Mouse (Mus musculus) midbrain, embryonic 10.5 days (tissue): Measurements from ENCODE around the gene Gm49486. TPM values are rescaled to one million over a fixed set of nuclear protein-coding genes. Genes with fewer than 3 reads are reported as not detected.

Experiments
- DNase-seq: peaks from one replicate; pipeline ENCODE4 v3.0.0-alpha.2; 2017; ENCODE audit warnings: low spot score
- H3K27ac ChIP-seq: fragments of 300-500 bp; sonication (generic); replicated peaks from 2 replicates; pipeline ENCODE4 v1.5.1; 2016; ENCODE audit warnings: mild to moderate bottlenecking
- H3K27me3 ChIP-seq: fragments of 300-500 bp; sonication (generic); 2 replicates; pipeline ENCODE4 v1.6.1; 2016; ENCODE audit warnings: low read depth, mild to moderate bottlenecking; ENCODE audit not compliant: poor library complexity, severe bottlenecking
- H3K36me3 ChIP-seq: fragments of 300-500 bp; sonication (generic); 2 replicates; pipeline ENCODE4 v1.6.1; 2016; ENCODE audit warnings: mild to moderate bottlenecking, moderate library complexity
- H3K4me1 ChIP-seq: fragments of 300-500 bp; sonication (generic); 2 replicates; pipeline ENCODE4 v1.6.1; 2016
- H3K4me3 ChIP-seq: fragments of 300-500 bp; sonication (generic); 2 replicates; pipeline ENCODE4 v1.5.1; 2016; ENCODE audit warnings: mild to moderate bottlenecking, moderate library complexity
- H3K9me3 ChIP-seq: fragments of 300-500 bp; sonication (generic); replicated peaks from 2 replicates; pipeline ENCODE4 v1.6.1; 2016; ENCODE audit warnings: mild to moderate bottlenecking
- WGBS: fragments of 180-500 bp; shearing (Covaris S2); methylation state at CpG from one replicate; pipeline ENCODE4 v1.1.7; 2016; 5-methylcytosine and 5-hydroxymethylcytosine counted together
- polyA plus RNA-seq: library from polyadenylated mRNA; unstranded; fragments of >200 nt; fragmentation: Nextera tagmentation; extraction: Ambion mirVana; gene quantifications from 2 replicates; pipeline ENCODE4 v1.2.1, GENCODE M21; 2016

Gm49486 gene
- polyA plus RNA-seq, 1 experiment from 2014 or later: 0.12 TPM

GRCm38 (mm10) chr15:79261757-79262156 lies 32.6 kb downstream of the Gm49486 start:
- H3K4me1 ChIP-seq: peaks cover 20% of the 10 kb centered on the region
- H3K36me3 ChIP-seq: no peaks in the 10 kb centered on the region
- H3K4me3 ChIP-seq: peak overlapping the region; percentile 86
- no peaks in the 10 kb centered on the region for H3K9me3 ChIP-seq
- peaks cover 81% of the 10 kb centered on the region for H3K27me3 ChIP-seq
- WGBS: under 1% methylated on average over 25 of the region's 28 CpGs
- peak overlapping the region; percentile 82 for H3K27ac ChIP-seq
- peak; percentile 42 for DNase-seq

- peak; percentile 54 for DNase-seq
- Histone ChIP-seq H3K4me3 (peak overlapping the region; percentile 86), H3K9me3 (no peaks in the 10 kb centered on the region), H3K27ac (no peak overlapping the region), H3K36me3 (no peaks in the 10 kb centered on the region), H3K4me1 (peaks cover 20% of the 10 kb centered on the region), H3K27me3 (peaks cover 85% of the 10 kb centered on the region)
- 29% methylated on average over 13 of the region's 13 CpGs for WGBS
Measured at GRCm38 (mm10) chr15:79262375-79262774, 33.2 kb downstream of the Gm49486 start.

- Histone ChIP-seq H3K27ac (no peak overlapping the region), H3K9me3 (no peaks in the 10 kb centered on the region), H3K36me3 (no peaks in the 10 kb centered on the region), H3K4me3 (no peak overlapping the region), H3K27me3 (peaks cover 89% of the 10 kb centered on the region), H3K4me1 (peaks cover 20% of the 10 kb centered on the region)
- WGBS: 92% methylated on average over 3 of the region's 3 CpGs
- DNase-seq: no peak
Measured at GRCm38 (mm10) chr15:79262786-79263309, 33.7 kb downstream of the Gm49486 start.

- H3K27ac ChIP-seq: no peak overlapping the region
- no peaks in the 10 kb centered on the region for H3K9me3 ChIP-seq
- no peaks in the 10 kb centered on the region for H3K36me3 ChIP-seq
- no peak for DNase-seq
- peaks cover 90% of the 10 kb centered on the region for H3K27me3 ChIP-seq
- peaks cover 20% of the 10 kb centered on the region for H3K4me1 ChIP-seq
- H3K4me3 ChIP-seq: no peak overlapping the region
- 90% methylated on average over 6 of the region's 6 CpGs for WGBS
Measured at GRCm38 (mm10) chr15:79263726-79264125, 34.5 kb downstream of the Gm49486 start.

GRCm38 (mm10) chr15:79265384-79265783 lies 36.2 kb downstream of the Gm49486 start:
- Histone ChIP-seq H3K9me3 (no peaks in the 10 kb centered on the region), H3K36me3 (no peaks in the 10 kb centered on the region), H3K4me1 (peaks cover 26% of the 10 kb centered on the region), H3K27me3 (peaks cover 85% of the 10 kb centered on the region), H3K27ac (no peak overlapping the region), H3K4me3 (no peak overlapping the region)
- no peak for DNase-seq
- 76% methylated on average over 4 of the region's 4 CpGs for WGBS

GRCm38 (mm10) chr15:79268521-79268920 lies 39.3 kb downstream of the Gm49486 start:
- no peak overlapping the region for H3K27ac ChIP-seq
- H3K4me1 ChIP-seq: peaks cover 19% of the 10 kb centered on the region
- 37% methylated on average over 1 of the region's 1 CpGs for WGBS
- H3K9me3 ChIP-seq: no peaks in the 10 kb centered on the region
- peaks cover 68% of the 10 kb centered on the region for H3K27me3 ChIP-seq
- no peak for DNase-seq
- H3K36me3 ChIP-seq: no peaks in the 10 kb centered on the region
- no peak overlapping the region for H3K4me3 ChIP-seq

- 1% methylated on average over 33 of the region's 33 CpGs for WGBS
- Histone ChIP-seq H3K36me3 (no peaks in the 10 kb centered on the region), H3K4me1 (peaks cover 19% of the 10 kb centered on the region), H3K9me3 (no peaks in the 10 kb centered on the region), H3K27ac (peak overlapping the region; percentile 72), H3K27me3 (peaks cover 50% of the 10 kb centered on the region), H3K4me3 (peak overlapping the region; percentile 63)
- peak; percentile 72 for DNase-seq
Measured at GRCm38 (mm10) chr15:79270317-79271123, 41.3 kb downstream of the Gm49486 start.

- peak; percentile 79 for DNase-seq
- 14% methylated on average over 17 of the region's 17 CpGs for WGBS
- Histone ChIP-seq H3K27ac (peak overlapping the region; percentile 72; the same call in 1 of the 2 replicates), H3K9me3 (no peaks in the 10 kb centered on the region), H3K36me3 (no peaks in the 10 kb centered on the region), H3K4me3 (peak overlapping the region; percentile 63), H3K27me3 (peaks cover 46% of the 10 kb centered on the region), H3K4me1 (peaks cover 19% of the 10 kb centered on the region)
Measured at GRCm38 (mm10) chr15:79271124-79271746, 42.0 kb downstream of the Gm49486 start.

- 68% methylated on average over 10 of the region's 10 CpGs for WGBS
- H3K9me3 ChIP-seq: peaks cover 9% of the 10 kb centered on the region; the same call in 1 of the 2 replicates
- H3K4me1 ChIP-seq: peaks cover 19% of the 10 kb centered on the region
- DNase-seq: no peak
- peaks cover 31% of the 10 kb centered on the region for H3K27me3 ChIP-seq
- H3K4me3 ChIP-seq: no peak overlapping the region
- no peak overlapping the region for H3K27ac ChIP-seq
- no peaks in the 10 kb centered on the region for H3K36me3 ChIP-seq
Measured at GRCm38 (mm10) chr15:79273020-79273419, 43.8 kb downstream of the Gm49486 start.

- 79% methylated on average over 10 of the region's 10 CpGs for WGBS
- H3K4me1 ChIP-seq: peaks cover 7% of the 10 kb centered on the region; the same call in 1 of the 2 replicates
- H3K9me3 ChIP-seq: peaks cover 12% of the 10 kb centered on the region; the same call in 1 of the 2 replicates
- no peak overlapping the region for H3K27ac ChIP-seq
- no peaks in the 10 kb centered on the region for H3K36me3 ChIP-seq
- no peak for DNase-seq
- no peak overlapping the region for H3K4me3 ChIP-seq
- H3K27me3 ChIP-seq: 0 out of 2 replicates have a peak, but pooled peaks cover 2% of the 10 kb centered on the region
Measured at GRCm38 (mm10) chr15:79277728-79278127, 48.5 kb downstream of the Gm49486 start.

- Histone ChIP-seq H3K4me1 (peaks cover 5% of the 10 kb centered on the region; the same call in 1 of the 2 replicates), H3K27ac (no peak overlapping the region), H3K36me3 (no peaks in the 10 kb centered on the region), H3K27me3 (no peaks in the 10 kb centered on the region), H3K9me3 (peaks cover 12% of the 10 kb centered on the region; the same call in 1 of the 2 replicates), H3K4me3 (no peak overlapping the region)
- 28% methylated on average over 6 of the region's 6 CpGs for WGBS
- peak; percentile 32 for DNase-seq
Measured at GRCm38 (mm10) chr15:79280209-79280608, 51.0 kb downstream of the Gm49486 start.

GRCm38 (mm10) chr15:79280850-79281249 lies 51.7 kb downstream of the Gm49486 start:
- Histone ChIP-seq H3K27ac (no peak overlapping the region), H3K4me1 (peaks cover 5% of the 10 kb centered on the region; the same call in 1 of the 2 replicates), H3K4me3 (no peak overlapping the region), H3K27me3 (no peaks in the 10 kb centered on the region), H3K36me3 (no peaks in the 10 kb centered on the region), H3K9me3 (peaks cover 12% of the 10 kb centered on the region; the same call in 1 of the 2 replicates)
- WGBS: 66% methylated on average over 5 of the region's 5 CpGs
- DNase-seq: no peak
